Mouse (Mus musculus): ENCODE results near the gene Txnrd2. TPM values are rescaled to one million over a fixed set of nuclear protein-coding genes. Genes with fewer than 3 reads are reported as not detected.
A peak's percentile ranks its signal among the peaks of the same experiment; 100 is the strongest.

The Txnrd2 gene
- total and polyA plus RNA-seq, 3 experiments = 14.6 to 24.1 (median 22.0) TPM

- Histone ChIP-seq H3K4me1 (ENCODE audit: control insufficient read depth in 1 of 2, insufficient read depth in 2 of 2) (peaks cover 3 to 10% of the 10 kb centered on the region in 2 experiments), H3K9me3 (replicated peaks; ENCODE audit: low read length) (no peaks in the 10 kb centered on the region), H3K4me2 (ENCODE audit: insufficient read depth, low read depth, poor library complexity, severe bottlenecking) (no peak overlapping the region), H3K4me3 (replicated peaks in 1 of 3; ENCODE audit: low read depth in 2 of 3, low read length in 2 of 3, poor library complexity in 1 of 3) (no peak overlapping the region), H3K79me2 (replicated peaks; ENCODE audit: control insufficient read depth, extremely low read depth, insufficient read depth, poor library complexity, severe bottlenecking) (no peaks in the 10 kb centered on the region), H3K36me3 (replicated peaks in 1 of 2; ENCODE audit: control insufficient read depth in 1 of 2, insufficient read depth in 1 of 2, low read length in 1 of 2) (peaks cover 21 to 82% of the 10 kb centered on the region in 2 experiments), H3K27me3 (replicated peaks) (no peaks in the 10 kb centered on the region), H3K9ac (ENCODE audit: insufficient read depth, low read depth) (no peak overlapping the region), H3K27ac (ENCODE audit: insufficient read depth, low read depth) (no peak overlapping the region)
- DNase-seq (ENCODE audit: extremely low read depth) = peak; percentile 57
- in situ Hi-C loops (cut with MboI; ENCODE audit: low pct_ligation_motif_present, low pct_unique_long_range_greater_than_20kb, low sequenced_read_pairs) = no loop called here
- dilution Hi-C loops (cut with MboI; ENCODE audit: extremely low pct_ligation_motif_present, extremely low pct_unique_long_range_greater_than_20kb, low sequenced_read_pairs) = no loop called here
- TF ChIP-seq NELFE (IDR thresholded peaks at IDR 0.05; ENCODE audit: low read depth, low read length) (no peak), IRF4 (IDR thresholded peaks at IDR 0.05; ENCODE audit: low read depth, low read length) (peak; percentile 81)
Observed at GRCm38 (mm10) chr16:18447243-18447642, 21.1 kb downstream of the Txnrd2 start.

GRCm38 (mm10) chr16:18448104-18448503 lies 21.9 kb downstream of the Txnrd2 start:
- TF ChIP-seq CHD1 (IDR thresholded peaks at IDR 0.05; ENCODE audit: low read depth, low read length) (no peak), MEF2A (IDR thresholded peaks at IDR 0.05; ENCODE audit: borderline replicate concordance, low read depth, low read length) (no peak), CHD2 (IDR thresholded peaks at IDR 0.05; ENCODE audit: low read length) (no peak), POLR2A (IDR thresholded peaks at IDR 0.05; ENCODE audit: low read depth, low read length) (no peak), NELFE (IDR thresholded peaks at IDR 0.05; ENCODE audit: low read depth, low read length) (no peak), CTCF (conservative IDR thresholded peaks at IDR 0.05 in 1 of 2, IDR thresholded peaks at IDR 0.05 in 1 of 2; ENCODE audit: low read depth in 2 of 2, low read length in 2 of 2) (no peak), USF2 (conservative IDR thresholded peaks at IDR 0.05; ENCODE audit: low read depth, low read length) (no peak), ZMIZ1 (IDR thresholded peaks at IDR 0.05; ENCODE audit: low read depth, low read length) (no peak)
- Histone ChIP-seq H3K79me2 (replicated peaks; ENCODE audit: control insufficient read depth, extremely low read depth, insufficient read depth, poor library complexity, severe bottlenecking) (no peaks in the 10 kb centered on the region), H3K9ac (ENCODE audit: insufficient read depth, low read depth) (no peak overlapping the region), H3K27ac (ENCODE audit: insufficient read depth, low read depth) (no peak overlapping the region), H3K36me3 (replicated peaks in 1 of 2; ENCODE audit: control insufficient read depth in 1 of 2, insufficient read depth in 1 of 2, low read length in 1 of 2) (peaks cover 21 to 82% of the 10 kb centered on the region in 2 experiments), H3K27me3 (replicated peaks) (no peaks in the 10 kb centered on the region), H3K4me2 (ENCODE audit: insufficient read depth, low read depth, poor library complexity, severe bottlenecking) (no peak overlapping the region), H3K9me3 (replicated peaks; ENCODE audit: low read length) (no peaks in the 10 kb centered on the region), H3K4me3 (replicated peaks in 1 of 3; ENCODE audit: low read depth in 2 of 3, low read length in 2 of 3, poor library complexity in 1 of 3) (no peak overlapping the region), H3K4me1 (ENCODE audit: control insufficient read depth in 1 of 2, insufficient read depth in 2 of 2) (peaks cover 3 to 10% of the 10 kb centered on the region in 2 experiments)
- in situ Hi-C loops (cut with MboI; ENCODE audit: low pct_ligation_motif_present, low pct_unique_long_range_greater_than_20kb, low sequenced_read_pairs) = no loop called here
- no peak for DNase-seq (ENCODE audit: extremely low read depth)
- dilution Hi-C loops (cut with MboI; ENCODE audit: extremely low pct_ligation_motif_present, extremely low pct_unique_long_range_greater_than_20kb, low sequenced_read_pairs) = no loop called here

DNA sequence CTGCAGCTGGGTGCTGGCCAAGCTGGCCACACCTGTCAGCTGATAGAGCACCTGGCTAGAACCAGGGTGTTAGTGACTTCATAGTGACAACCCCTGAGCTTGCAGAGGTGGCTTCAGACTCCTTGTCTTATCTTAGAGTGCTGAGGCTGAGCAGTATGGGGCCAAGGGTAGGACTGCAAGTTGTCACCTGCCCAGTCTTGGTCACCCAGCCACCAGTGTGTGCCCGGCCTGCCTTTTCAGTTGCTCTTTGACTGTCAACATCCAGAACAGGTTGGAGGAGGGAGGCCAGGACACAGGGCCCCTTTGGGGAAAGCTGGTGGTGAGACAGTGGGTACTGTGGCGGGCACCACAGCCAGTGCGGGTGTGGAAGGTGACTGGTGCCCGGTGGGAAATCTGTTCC lies 22.8 kb downstream of the Txnrd2 start:
- DNase-seq (ENCODE audit: extremely low read depth) = no peak
- Histone ChIP-seq H3K36me3 (replicated peaks in 1 of 2; ENCODE audit: control insufficient read depth in 1 of 2, insufficient read depth in 1 of 2, low read length in 1 of 2) (peaks cover 19 to 82% of the 10 kb centered on the region in 2 experiments), H3K9ac (ENCODE audit: insufficient read depth, low read depth) (no peak overlapping the region), H3K4me2 (ENCODE audit: insufficient read depth, low read depth, poor library complexity, severe bottlenecking) (no peak overlapping the region), H3K9me3 (replicated peaks; ENCODE audit: low read length) (no peaks in the 10 kb centered on the region), H3K27ac (ENCODE audit: insufficient read depth, low read depth) (no peak overlapping the region), H3K4me3 (replicated peaks in 1 of 3; ENCODE audit: low read depth in 2 of 3, low read length in 2 of 3, poor library complexity in 1 of 3) (no peak overlapping the region), H3K27me3 (replicated peaks) (no peaks in the 10 kb centered on the region), H3K79me2 (replicated peaks; ENCODE audit: control insufficient read depth, extremely low read depth, insufficient read depth, poor library complexity, severe bottlenecking) (no peaks in the 10 kb centered on the region), H3K4me1 (ENCODE audit: control insufficient read depth in 1 of 2, insufficient read depth in 2 of 2) (peaks cover 3 to 10% of the 10 kb centered on the region in 2 experiments)
- dilution Hi-C loops (cut with MboI; ENCODE audit: extremely low pct_ligation_motif_present, extremely low pct_unique_long_range_greater_than_20kb, low sequenced_read_pairs) = no loop called here
- in situ Hi-C loops (cut with MboI; ENCODE audit: low pct_ligation_motif_present, low pct_unique_long_range_greater_than_20kb, low sequenced_read_pairs) = no loop called here
- TF ChIP-seq NELFE (IDR thresholded peaks at IDR 0.05; ENCODE audit: low read depth, low read length) (no peak), TBP (conservative IDR thresholded peaks at IDR 0.05; ENCODE audit: low read depth, low read length) (no peak), ZKSCAN1 (IDR thresholded peaks at IDR 0.05; ENCODE audit: borderline replicate concordance, low read depth, low read length) (no peak), POLR2A (IDR thresholded peaks at IDR 0.05; ENCODE audit: low read depth, low read length) (no peak), CHD2 (IDR thresholded peaks at IDR 0.05; ENCODE audit: low read length) (no peak), TCF12 (IDR thresholded peaks at IDR 0.05; ENCODE audit: low read depth, low read length) (no peak), CTCF (conservative IDR thresholded peaks at IDR 0.05 in 1 of 2, IDR thresholded peaks at IDR 0.05 in 1 of 2; ENCODE audit: low read depth in 2 of 2, low read length in 2 of 2) (no peak), BHLHE40 (IDR thresholded peaks at IDR 0.05; ENCODE audit: low read depth, low read length) (no peak), MAZ (IDR thresholded peaks at IDR 0.05; ENCODE audit: low read depth, low read length) (no peak), ZNF384 (IDR thresholded peaks at IDR 0.05; ENCODE audit: low read depth, low read length) (no peak), KAT2A (IDR thresholded peaks at IDR 0.05; ENCODE audit: insufficient replicate concordance, low read length) (no peak), IRF4 (IDR thresholded peaks at IDR 0.05; ENCODE audit: low read depth, low read length) (no peak), ETS1 (conservative IDR thresholded peaks at IDR 0.05; ENCODE audit: low read depth, low read length) (no peak), GABPA (IDR thresholded peaks at IDR 0.05; ENCODE audit: insufficient replicate concordance, low read depth, low read length) (no peak), POLR2AphosphoS2 (IDR thresholded peaks at IDR 0.05; ENCODE audit: low read depth, low read length) (no peak), ELF1 (IDR thresholded peaks at IDR 0.05; ENCODE audit: low read depth, low read length) (no peak), MYC (IDR thresholded peaks at IDR 0.05; ENCODE audit: low read depth, low read length) (no peak), MAX (IDR thresholded peaks at IDR 0.05; ENCODE audit: low read length) (no peak), SIN3A (IDR thresholded peaks at IDR 0.05; ENCODE audit: low read length) (no peak), SMC3 (IDR thresholded peaks at IDR 0.05; ENCODE audit: low read depth, low read length) (no peak)
